Mouse (Mus musculus) lung, postnatal 25 days (tissue): ENCODE data around the gene Pi16.

ENCODE experiments used
- DNase-seq: peaks from one replicate; pipeline ENCODE4 v3.0.0; 2022; ENCODE audit warnings: low spot score

Gene Pi16

GRCm38 (mm10) chr17:29358928-29359327 is 41.4 kb downstream of the Pi16 start:
- no peak for DNase-seq

- peak; percentile 79 for DNase-seq
Observed at GRCm38 (mm10) chr17:29360761-29361221, 43.3 kb downstream of the Pi16 start, which contains the start of gene Fgd2. TSS of gene Fgd2 (plus strand) at chr17:29360914.

GRCm38 (mm10) chr17:29361982-29362691 is 44.7 kb downstream of the Pi16 start:
- no peak for DNase-seq

- no peak for DNase-seq
Observed at GRCm38 (mm10) chr17:29363109-29363508, 45.6 kb downstream of the Pi16 start.

GRCm38 (mm10) chr17:29365105-29365621 is 47.7 kb downstream of the Pi16 start:
- no peak for DNase-seq

- peak; percentile 56 for DNase-seq
Observed at GRCm38 (mm10) chr17:29368726-29369125, 51.2 kb downstream of the Pi16 start.

- DNase-seq: peak; percentile 93
Observed at GRCm38 (mm10) chr17:29370984-29371723, 53.7 kb downstream of the Pi16 start.

GRCm38 (mm10) chr17:29375871-29376270 is 58.4 kb downstream of the Pi16 start:
- no peak for DNase-seq

GRCm38 (mm10) chr17:29378056-29378455 is 60.6 kb downstream of the Pi16 start:
- DNase-seq: no peak
